Comparison of ENCODE assay signal across 10 mouse cellular contexts in genomic region chr1:44591742-44592141, GRCm38 (mm10). TPM values are rescaled to one million over a fixed set of nuclear protein-coding genes. Genes with fewer than 3 reads are reported as not detected.
DNase-seq lines count a peak whose midpoint lies in the region; ATAC-seq and TF ChIP-seq lines count a peak whose summit lies in the region.
"Had no signal": no experiment of that assay in that cellular context is flagged by ENCODE, and none has a peak within 500 bp of the region (broad histone marks: within the 10 kb centered on the region; RNA-seq: fewer than 3 reads in every experiment).

No protein-coding gene starts in this region.

- H3K4me1 ChIP-seq in intestine, embryonic 14.5 days (replicated peaks; ENCODE audit: control insufficient read depth, insufficient read depth, low read length), result peaks cover 8% of the 10 kb centered on the region
- H3K4me1 ChIP-seq in intestine, postnatal 0 days (replicated peaks; ENCODE audit: control insufficient read depth, insufficient read depth, low read length), result no peaks in the 10 kb centered on the region
- peaks cover 3 to 11% of the 10 kb centered on the region in 2 experiments; a peak in 3 of 4 replicates for H3K4me1 ChIP-seq in heart, embryonic 14.5 days (ENCODE audit: control insufficient read depth in 2 of 2, insufficient read depth in 2 of 2, low read length in 2 of 2)

- no peak overlapping the region for H3K9ac ChIP-seq in intestine, embryonic 14.5 days (ENCODE audit: low read length)
- no peak overlapping the region for H3K9ac ChIP-seq in intestine, postnatal 0 days (ENCODE audit: low read depth, low read length)
- no peak overlapping the region for H3K9ac ChIP-seq in heart, embryonic 14.5 days (ENCODE audit: low read length)

- no peaks in the 10 kb centered on the region for H3K9me3 ChIP-seq in intestine, embryonic 14.5 days (ENCODE audit: control insufficient read depth, low read length)
- no peaks in the 10 kb centered on the region for H3K9me3 ChIP-seq in intestine, postnatal 0 days (ENCODE audit: control insufficient read depth)
- no peaks in the 10 kb centered on the region for H3K9me3 ChIP-seq in heart, embryonic 14.5 days (ENCODE audit: control insufficient read depth, low read length)

- no peak overlapping the region for H3K4me2 ChIP-seq in intestine, embryonic 14.5 days (ENCODE audit: low read length)
- no peak overlapping the region for H3K4me2 ChIP-seq in intestine, postnatal 0 days (replicated peaks; ENCODE audit: low read depth)
- H3K4me2 ChIP-seq in heart, embryonic 14.5 days (ENCODE audit: low read length), result peak overlapping the region; percentile 2

- WGBS in intestine, embryonic 14.5 days, result 24% methylated on average over 3 of the region's 3 CpGs
- 45% methylated on average over 3 of the region's 3 CpGs for WGBS in intestine, postnatal 0 days
- WGBS in heart, embryonic 14.5 days, result 11% methylated on average over 3 of the region's 3 CpGs

- H3K36me3 ChIP-seq in intestine, embryonic 14.5 days (ENCODE audit: control insufficient read depth, insufficient read depth, low read length), result no peaks in the 10 kb centered on the region
- no peaks in the 10 kb centered on the region for H3K36me3 ChIP-seq in intestine, postnatal 0 days (ENCODE audit: control insufficient read depth, insufficient read depth)
- H3K36me3 ChIP-seq in heart, embryonic 14.5 days (ENCODE audit: control insufficient read depth, insufficient read depth, low read length), result no peaks in the 10 kb centered on the region

- 0 out of 2 replicates have a peak overlapping the region, but pooled peaks have one; percentile 38 for H3K27ac ChIP-seq in intestine, embryonic 14.5 days (ENCODE audit: low read depth)
- no peak overlapping the region for H3K27ac ChIP-seq in intestine, postnatal 0 days (ENCODE audit: low read depth, low read length)
- H3K27ac ChIP-seq in heart, embryonic 14.5 days (replicated peaks in 1 of 2; ENCODE audit: control insufficient read depth in 1 of 2, insufficient read depth in 1 of 2, low read depth in 2 of 2, low read length in 2 of 2), result peak overlapping the region; percentile 38 to 59; a peak in 3 of 4 replicates
- H3K27ac ChIP-seq: macrophage had no signal

- H3K27me3 ChIP-seq in intestine, embryonic 14.5 days (replicated peaks; ENCODE audit: control insufficient read depth, insufficient read depth, low read length), result no peaks in the 10 kb centered on the region
- no peaks in the 10 kb centered on the region for H3K27me3 ChIP-seq in intestine, postnatal 0 days (replicated peaks; ENCODE audit: control insufficient read depth, insufficient read depth, low read length)
- no peaks in the 10 kb centered on the region for H3K27me3 ChIP-seq in heart, embryonic 14.5 days (ENCODE audit: control insufficient read depth, insufficient read depth, low read length)

- peak; percentile 53 for DNase-seq in intestine, embryonic 14.5 days (ENCODE audit: low spot score)
- DNase-seq in embryo, embryonic 11 days, result peak; percentile 47
- peak; percentile 48 for DNase-seq in mesoderm, embryonic 11.5 days (ENCODE audit: low read depth, low spot score)
- DNase-seq in c-Kit-positive CD71-positive TER-119-positive erythroid progenitor cells, embryonic 14.5 days (ENCODE audit: low spot score), result no peak
- no peak for DNase-seq in frontal cortex, postnatal 25 days (ENCODE audit: low spot score in 2 of 2)
- no peak for DNase-seq in MN1 (ENCODE audit: low spot score)
- DNase-seq: thymus, adult 2 months had no signal

- TF ChIP-seq CTCF in intestine, postnatal 0 days (IDR thresholded peaks at IDR 0.05; ENCODE audit: low read depth), result no peak

- peak; percentile 75; the same call in 1 of the 2 replicates for ATAC-seq in intestine, embryonic 14.5 days (replicated peaks; ENCODE audit: low FRiP score, low TSS enrichment, low read depth)
- no peak for ATAC-seq in intestine, postnatal 0 days
- ATAC-seq in heart, embryonic 14.5 days (ENCODE audit: insufficient number of reproducible peaks, insufficient read depth, low FRiP score, low read depth), result peak; percentile 54; the same call in 1 of the 2 replicates

- H3K4me3 ChIP-seq in intestine, embryonic 14.5 days (ENCODE audit: low read depth, low read length), result no peak overlapping the region
- H3K4me3 ChIP-seq in intestine, postnatal 0 days (ENCODE audit: low read depth, low read length), result no peak overlapping the region
- H3K4me3 ChIP-seq in heart, embryonic 14.5 days (ENCODE audit: control insufficient read depth in 1 of 2, insufficient read depth in 1 of 2, low read depth in 1 of 2, low read length in 2 of 2), result no peak overlapping the region

RNA-seq across cellular contexts. Expression of gene Gulp1, which starts 40.4 kb away (rescaled TPM):
- polyA plus RNA-seq in intestine, embryonic 14.5 days (2014; fragmentation: Nextera tagmentation; extraction: Ambion mirVana), result 16.5 and 22.5 TPM in 2 replicates
- 10.9 and 13.0 TPM in 2 replicates for polyA plus RNA-seq in intestine, postnatal 0 days (2015; fragmentation: Nextera tagmentation; extraction: Ambion mirVana)
- polyA plus RNA-seq in heart, embryonic 14.5 days (2014; fragmentation: Nextera tagmentation; extraction: Ambion mirVana), result 12.1 and 15.3 TPM in 2 replicates
- polyA plus RNA-seq: macrophage had no signal

Comparison
In these comparisons a context has a peak if more than half of its experiments do, and no peak if none do; other contexts are left out.
1. DNase-seq: peak in intestine, embryonic 14.5 days (single experiment), embryo, embryonic 11 days (single experiment) and mesoderm, embryonic 11.5 days (single experiment); none in c-Kit-positive CD71-positive TER-119-positive erythroid progenitor cells, embryonic 14.5 days (single experiment), frontal cortex, postnatal 25 days (0 of 2) and MN1 (single experiment).